Mouse (Mus musculus): ENCODE measurements at regions not wholly inside any gene's neighbourhood (a gene's known extent, or its start where the extent isn't known, plus 50 kb on each side); places are given as distances from the start of the nearest gene placed in this dataset.

DNA sequence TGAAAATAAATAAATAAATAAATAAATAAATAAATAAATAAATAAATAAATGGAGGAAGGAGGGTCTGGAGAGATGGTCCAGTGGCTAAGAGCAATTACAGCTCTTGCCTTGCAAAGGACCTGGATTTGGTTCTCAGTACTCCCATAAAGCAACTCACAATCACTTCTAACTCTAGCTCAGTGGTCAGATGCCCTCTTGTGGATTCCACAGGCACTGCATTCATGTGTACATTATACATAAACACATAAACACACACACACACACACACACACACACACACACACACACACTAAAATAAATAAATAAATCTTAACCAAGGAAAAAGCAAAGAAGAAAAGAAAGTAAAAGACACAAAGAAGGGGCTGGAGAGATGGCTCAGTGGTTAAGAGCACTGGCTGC lies 74.2 kb upstream of the Dhx40 start:
- no peak for DNase-seq

DNA sequence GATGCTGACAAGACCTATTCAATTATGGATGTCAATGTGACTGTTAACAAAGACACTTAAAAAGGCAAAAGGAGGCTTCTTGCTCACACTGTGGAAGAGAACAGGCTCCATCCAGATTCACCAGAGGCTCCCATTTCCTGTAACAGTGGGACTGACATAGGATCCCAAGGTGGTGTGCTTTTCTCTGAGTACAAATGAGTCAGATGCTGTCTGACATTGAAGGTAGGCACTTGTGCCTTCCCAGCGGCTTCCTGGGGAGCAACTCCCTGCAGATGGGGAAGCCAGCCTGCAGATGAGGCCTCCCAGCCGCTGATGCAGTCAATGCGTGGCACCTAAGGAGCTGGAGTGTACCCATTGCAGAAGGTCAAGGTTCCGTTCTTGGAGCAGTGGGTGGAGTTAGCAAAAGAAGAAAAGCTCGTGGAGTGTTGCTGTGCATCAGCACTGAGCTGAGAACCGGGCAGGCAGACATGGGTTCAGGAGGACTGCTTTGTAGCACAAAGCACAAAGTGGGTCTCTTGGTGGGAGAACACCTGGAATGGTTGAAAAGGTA lies 71.9 kb upstream of the Dhx40 start:
- DNase-seq: no peak

DNA sequence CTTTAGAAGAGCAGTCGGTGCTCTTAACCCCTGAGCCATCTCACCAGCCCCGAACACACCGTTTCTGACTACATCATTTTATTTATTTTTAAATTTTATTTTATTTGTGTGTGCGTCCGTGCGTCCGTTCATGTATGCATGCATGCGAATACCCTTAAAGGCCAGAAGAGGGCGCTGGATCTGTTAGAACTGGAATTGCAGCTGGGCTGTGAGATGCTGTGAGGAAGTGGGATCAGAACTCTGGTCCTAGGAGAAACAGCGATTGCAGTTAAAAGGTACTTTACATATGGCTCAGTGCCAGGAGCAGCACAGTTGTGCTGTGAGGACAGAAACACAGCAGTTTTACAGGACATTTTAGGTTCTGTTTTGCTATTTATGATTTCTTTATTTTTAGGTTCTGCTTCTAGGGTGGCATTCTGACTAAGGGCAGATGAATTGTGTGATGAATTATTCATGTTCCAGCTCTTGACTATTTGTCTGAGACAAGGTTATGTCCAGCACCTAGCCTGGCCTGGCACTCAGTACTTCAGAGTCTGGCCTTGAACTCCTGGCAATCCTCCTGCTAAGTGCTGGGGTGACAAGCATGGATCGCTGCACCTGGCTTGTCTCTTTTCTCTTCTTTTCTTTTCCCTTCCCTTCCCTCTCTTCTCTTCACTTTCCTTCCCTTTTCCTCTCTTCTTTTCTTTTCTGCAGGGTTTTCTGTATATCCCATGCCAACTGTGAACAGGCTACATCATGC lies 71.0 kb upstream of the Dhx40 start:
- DNase-seq: no peak

DNA sequence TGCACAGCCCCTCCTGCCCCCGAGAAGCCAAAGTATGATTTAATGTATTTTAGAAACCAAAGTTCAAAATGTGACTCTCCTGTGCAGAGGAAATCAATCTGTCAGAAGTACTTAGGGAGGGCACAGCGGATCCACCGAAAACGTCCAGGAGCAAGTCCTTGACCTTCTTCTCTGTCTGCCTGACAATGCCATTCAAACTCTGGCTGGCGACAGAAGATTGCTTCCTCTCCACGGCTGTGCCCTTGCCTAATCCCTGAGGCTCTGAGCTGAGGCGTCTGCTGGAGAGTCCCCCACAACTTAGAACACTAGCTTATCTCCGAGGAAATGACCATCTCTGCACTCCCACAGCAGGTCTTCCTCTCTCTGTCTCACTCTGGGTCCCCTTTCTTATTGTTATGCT lies 69.0 kb upstream of the Dhx40 start:
- no peak for DNase-seq

DNA sequence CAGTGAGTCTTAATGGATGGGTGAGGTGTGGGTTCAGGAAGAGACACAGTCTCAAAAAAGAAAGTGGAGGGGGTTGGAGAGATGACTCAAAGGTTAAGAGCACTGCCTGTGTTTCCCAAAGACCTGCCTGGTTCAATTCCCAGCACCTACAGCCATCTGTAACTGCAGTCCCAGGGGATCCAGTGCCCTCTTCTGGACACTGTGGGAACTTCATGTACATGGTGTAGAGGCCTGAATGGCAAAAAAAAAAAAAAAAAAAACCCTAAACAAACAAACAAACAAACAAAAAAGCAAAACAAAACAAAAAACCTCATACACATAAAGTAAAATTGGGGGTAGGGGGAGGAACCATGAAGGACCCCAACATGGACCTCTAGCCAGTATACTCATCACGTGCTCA lies 68.2 kb upstream of the Dhx40 start:
- DNase-seq: no peak

DNA sequence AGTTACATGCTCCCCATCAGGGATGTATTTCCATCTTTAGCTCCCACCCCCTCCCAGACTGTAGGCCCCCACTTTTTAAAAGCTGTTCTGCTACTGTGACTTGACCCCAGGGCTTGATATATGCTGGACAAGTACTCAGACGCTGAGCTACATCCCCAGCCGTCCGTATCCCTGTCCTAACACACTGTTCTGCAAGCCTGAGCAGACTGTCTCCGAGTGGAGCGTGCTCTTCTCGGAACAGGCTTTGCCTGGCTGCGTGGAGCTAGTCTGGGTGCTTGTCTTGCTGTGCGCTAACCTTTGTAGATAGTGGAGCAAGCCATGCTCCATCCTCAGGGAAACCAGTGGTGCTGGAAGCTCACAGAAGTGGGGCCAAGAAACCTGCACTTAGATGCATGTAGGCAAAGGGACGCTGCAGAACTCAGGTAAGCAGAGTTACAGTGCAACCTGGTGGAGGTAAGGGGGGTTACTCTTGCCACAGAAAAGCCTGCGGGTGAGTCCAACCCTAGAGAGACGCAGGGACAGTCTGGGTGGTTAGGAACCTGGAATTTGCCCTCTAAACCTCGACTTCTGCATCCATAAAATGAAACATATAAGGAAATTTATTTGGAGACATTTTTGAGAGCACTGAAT lies 67.2 kb upstream of the Dhx40 start:
- peak; percentile 52 for DNase-seq

DNA sequence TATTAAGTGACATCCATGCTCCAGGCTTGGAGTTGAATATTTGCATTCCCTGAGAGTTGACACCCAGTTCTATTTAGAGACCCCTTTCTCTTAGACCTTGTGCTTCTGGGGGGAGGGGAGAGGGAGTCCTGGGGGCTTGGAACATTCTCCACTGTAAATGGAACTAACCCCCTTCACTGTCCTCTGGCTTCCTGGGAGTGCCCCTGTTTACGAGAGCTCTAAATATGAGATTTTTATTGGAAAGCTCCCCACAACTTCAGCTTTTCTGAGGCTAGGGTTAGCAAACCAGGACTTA lies 65.8 kb upstream of the Dhx40 start:
- no peak for DNase-seq

DNA sequence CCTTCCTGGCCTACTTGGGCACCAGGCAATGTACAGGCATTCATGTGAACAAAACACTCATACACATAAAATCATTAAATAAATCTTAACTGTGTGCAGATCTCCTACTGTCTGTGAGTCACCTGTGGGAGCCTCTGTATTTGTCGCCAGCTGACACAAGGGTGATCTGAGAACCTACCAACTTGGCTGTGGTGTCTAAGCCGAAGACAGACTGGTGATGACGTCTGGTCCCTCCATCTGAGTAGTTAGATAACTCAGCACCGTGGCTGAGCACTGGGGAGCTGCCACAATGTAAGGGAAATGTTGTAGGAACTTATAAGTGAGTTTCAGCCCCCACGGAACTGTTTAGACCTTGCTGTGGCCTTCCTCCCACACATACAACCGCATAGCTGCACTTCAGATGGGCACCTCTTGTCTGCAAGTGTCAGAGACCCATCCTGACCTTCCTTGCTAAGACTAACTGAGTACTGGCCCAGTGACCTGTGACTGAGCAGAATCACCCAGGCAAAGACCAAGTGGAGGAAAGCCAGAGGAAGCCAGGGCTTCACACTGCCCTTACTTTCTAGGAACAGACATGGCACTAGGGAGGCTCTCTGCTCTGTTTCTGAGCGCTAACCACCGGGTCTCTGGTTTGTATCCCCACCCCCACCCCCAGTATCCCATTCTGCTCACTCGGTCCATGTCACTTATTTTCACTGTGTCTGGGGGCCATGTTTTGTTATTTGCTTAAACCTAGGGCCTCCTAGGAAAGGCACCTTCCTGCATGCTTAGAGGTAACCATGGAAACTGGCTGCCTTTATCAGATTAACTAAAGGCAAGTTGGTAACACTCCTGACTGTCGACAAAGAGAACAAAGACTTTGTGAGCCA lies 65.2 kb upstream of the Dhx40 start:
- DNase-seq: no peak

DNA sequence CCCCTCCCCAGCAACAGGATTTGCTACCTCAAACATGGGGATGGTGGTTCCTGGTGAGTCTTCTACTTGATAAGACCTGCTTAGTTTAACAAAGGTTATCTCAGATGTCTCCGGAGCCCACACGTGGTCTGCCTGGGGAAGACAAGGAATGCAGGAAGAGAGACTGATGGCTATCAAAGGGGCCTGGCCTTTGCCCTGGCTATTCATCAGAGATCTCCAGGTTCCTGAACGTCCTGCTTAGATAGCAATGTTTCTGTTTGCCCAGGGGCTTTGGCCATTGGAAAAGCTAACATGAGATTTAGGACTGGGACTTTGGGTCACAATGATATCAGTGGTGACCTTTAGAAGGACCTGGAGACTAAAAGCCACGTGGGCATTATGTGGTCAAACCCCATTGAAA lies 64.2 kb upstream of the Dhx40 start:
- DNase-seq: no peak

DNA sequence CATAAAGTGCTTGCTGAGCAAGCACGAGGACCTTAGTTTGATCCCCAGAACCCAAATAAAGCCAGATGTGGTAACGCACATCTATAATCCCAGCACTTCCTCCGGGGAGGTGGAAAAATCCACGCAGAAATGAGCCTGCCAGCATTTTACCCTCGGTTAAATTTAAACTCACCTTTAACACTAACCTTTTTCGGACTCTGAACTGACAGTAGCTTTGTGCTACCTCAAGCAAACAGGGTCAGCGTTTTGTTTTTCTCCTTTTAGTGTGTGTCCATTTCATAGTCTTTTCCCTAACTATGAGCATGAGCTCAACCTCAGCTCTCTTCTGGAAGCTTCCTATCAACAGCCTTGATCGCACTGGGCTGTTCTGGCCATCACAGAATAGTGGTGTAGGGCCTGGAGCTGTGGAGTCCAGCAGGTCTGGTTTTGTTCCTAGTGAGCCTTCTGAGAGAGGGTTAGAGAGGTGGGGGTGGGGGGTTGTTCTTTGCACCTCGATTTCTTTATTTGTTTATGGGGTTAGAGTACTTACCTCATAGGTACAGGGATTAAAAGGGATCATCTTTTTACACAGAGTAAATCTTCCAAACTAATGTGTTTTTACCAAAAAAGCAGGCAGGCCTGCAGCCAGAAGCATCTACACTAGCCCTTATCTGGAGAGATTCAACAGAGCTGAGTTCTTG lies 63.1 kb upstream of the Dhx40 start:
- no peak for DNase-seq

DNA sequence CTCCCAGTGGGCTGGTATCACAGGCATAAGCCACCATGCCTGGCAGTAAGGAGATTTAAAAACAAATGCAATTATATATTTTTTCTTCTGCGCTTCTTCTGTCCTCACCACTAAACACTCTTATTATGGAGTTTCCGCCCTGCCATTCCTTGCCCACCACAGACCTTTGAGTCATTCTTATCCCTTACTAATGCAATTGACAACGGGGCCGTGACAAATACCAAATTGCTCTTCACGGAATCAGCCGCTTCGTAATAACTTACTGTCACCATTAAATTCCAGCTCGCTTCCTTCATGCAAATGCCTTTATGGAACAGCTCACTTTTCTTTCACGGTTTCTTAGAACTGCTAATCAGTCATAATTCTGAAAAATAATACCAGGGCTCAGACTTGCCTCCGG lies 59.4 kb upstream of the Dhx40 start:
- no peak for DNase-seq

DNA sequence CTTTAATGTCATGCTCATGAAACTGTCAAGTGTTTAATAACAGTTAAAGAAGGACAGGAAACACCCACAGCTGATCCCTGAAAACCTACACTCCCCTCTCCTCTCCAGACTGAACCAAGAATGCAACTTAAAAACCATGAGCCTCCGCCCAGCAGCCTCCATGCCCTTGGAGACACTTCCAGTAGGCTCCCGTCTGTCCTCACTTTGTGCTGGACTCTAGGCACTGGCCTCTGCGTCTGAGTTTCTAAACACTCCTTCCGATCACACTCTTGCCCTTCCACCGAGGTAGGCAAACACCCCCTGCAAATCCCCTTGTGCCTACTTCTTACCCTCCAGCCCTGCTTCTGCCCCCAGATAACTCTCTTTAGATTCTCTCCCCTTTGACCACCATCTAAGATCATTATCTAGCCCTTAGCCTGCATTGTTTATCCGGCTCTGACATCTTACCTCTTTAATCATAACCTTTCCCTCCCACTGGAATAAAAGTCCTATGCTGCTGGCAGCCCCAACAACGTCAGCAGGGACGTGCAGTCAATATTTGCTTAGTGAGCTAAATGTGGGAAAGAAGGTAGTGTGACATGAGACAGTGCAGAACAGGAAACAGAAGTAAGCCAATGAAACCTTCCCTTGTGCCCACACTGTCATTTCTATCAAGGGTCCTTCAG lies 52.5 kb upstream of the Dhx40 start:
- no peak for DNase-seq

DNA sequence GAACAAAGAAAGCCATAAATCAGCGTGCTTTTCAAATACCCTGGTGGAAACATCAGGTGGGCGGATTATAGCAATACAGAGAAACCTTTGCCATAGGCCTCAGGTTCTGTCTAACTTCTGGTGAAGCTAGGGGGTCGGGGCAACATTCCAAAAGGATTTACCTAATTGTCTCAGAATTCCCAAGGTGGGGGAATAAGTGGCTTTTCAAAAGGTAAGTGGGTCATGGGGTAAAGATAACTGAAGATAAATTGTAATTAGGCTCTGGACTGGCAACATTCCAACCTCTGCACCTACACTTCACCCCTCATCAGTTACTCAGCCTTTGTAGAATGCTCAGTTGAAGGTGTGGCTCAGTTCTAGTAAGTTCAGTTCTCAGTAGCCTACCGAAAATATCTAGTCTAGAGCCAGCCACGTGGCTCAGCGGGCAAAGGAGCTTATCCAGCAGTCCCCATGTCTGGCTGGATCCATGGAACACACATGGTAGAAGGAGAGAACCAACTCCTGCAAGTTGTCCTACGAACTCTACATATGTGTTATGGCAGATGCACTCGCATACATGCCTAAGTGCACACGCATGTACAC lies 51.8 kb upstream of the Dhx40 start:
- DNase-seq: no peak

DNA sequence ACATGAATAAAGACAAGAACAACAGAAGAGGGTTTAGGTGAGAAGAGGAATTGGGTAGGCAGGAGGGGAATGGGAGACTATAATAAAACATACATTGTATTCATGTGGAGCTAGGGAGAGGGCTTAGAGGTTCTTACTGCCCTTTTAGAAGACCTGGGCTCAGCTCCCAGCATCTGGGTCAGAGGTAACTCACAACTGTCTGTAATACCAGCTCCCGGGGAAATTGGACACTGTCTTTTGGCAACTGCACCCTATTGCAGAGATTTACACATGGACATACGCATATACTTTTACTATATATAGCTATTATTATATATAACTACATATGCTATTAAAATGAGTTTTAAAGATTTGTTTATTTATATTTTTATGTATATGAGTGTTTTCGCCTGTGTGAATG lies 50.7 kb upstream of the Dhx40 start:
- no peak for DNase-seq
